In genomic region chr3:148793286-148793913, GRCm38 (mm10) we compare ENCODE assay signal across 20 mouse cellular contexts.
DNase-seq lines count a peak whose midpoint lies in the region; ATAC-seq lines count a peak whose summit lies in the region.
"Had no signal": no experiment of that assay in that cellular context is flagged by ENCODE, and none has a peak within 500 bp of the region (broad histone marks: within the 10 kb centered on the region; RNA-seq: fewer than 3 reads in every experiment).

No protein-coding gene starts in this region.

- no peak overlapping the region for H3K9ac ChIP-seq in midbrain, embryonic 16.5 days (ENCODE audit: low read depth, low read length)
- H3K9ac ChIP-seq: embryonic facial prominence, embryonic 13.5 days; hindbrain, embryonic 14.5 days; intestine, embryonic 15.5 days; limb, embryonic 13.5 days; liver, embryonic 13.5 days had no signal

- no peaks in the 10 kb centered on the region for H3K4me1 ChIP-seq in midbrain, embryonic 16.5 days (ENCODE audit: control insufficient read depth, insufficient read depth, low read length)
- H3K4me1 ChIP-seq: intestine, embryonic 15.5 days; limb, embryonic 13.5 days; liver, embryonic 13.5 days had no signal

- H3K9me3 ChIP-seq in midbrain, embryonic 16.5 days (replicated peaks; ENCODE audit: control insufficient read depth, low read length, poor library complexity, severe bottlenecking), result no peaks in the 10 kb centered on the region
- H3K9me3 ChIP-seq: embryonic facial prominence, embryonic 13.5 days; intestine, embryonic 15.5 days; limb, embryonic 13.5 days; liver, embryonic 13.5 days had no signal

- H3K27ac ChIP-seq in midbrain, embryonic 16.5 days (ENCODE audit: low read length), result no peak overlapping the region
- H3K27ac ChIP-seq: embryonic facial prominence, embryonic 13.5 days; hindbrain, embryonic 14.5 days; intestine, embryonic 15.5 days; limb, embryonic 13.5 days; liver, embryonic 13.5 days had no signal

- no peaks in the 10 kb centered on the region for H3K27me3 ChIP-seq in midbrain, embryonic 16.5 days (ENCODE audit: control insufficient read depth, insufficient read depth, low read depth, low read length)
- H3K27me3 ChIP-seq: embryonic facial prominence, embryonic 13.5 days; intestine, embryonic 15.5 days; limb, embryonic 13.5 days; liver, embryonic 13.5 days; megakaryocyte, embryonic 14.5 days had no signal

- peak; percentile 54 for ATAC-seq in granulocyte monocyte progenitor cell, adult 5-6 weeks (replicated peaks; ENCODE audit: poor library complexity, severe bottlenecking)
- ATAC-seq in megakaryocyte, adult 5-6 weeks (ENCODE audit: poor library complexity, severe bottlenecking), result peak; percentile 44; the same call in 1 of the 2 replicates
- no peak for ATAC-seq in midbrain, embryonic 16.5 days
- ATAC-seq: forebrain, embryonic 14.5 days; intestine, embryonic 15.5 days had no signal

- no peak overlapping the region for H3K4me2 ChIP-seq in midbrain, embryonic 16.5 days (ENCODE audit: low read length)
- H3K4me2 ChIP-seq: embryonic facial prominence, embryonic 13.5 days; hindbrain, embryonic 14.5 days; intestine, embryonic 15.5 days; limb, embryonic 13.5 days; liver, embryonic 13.5 days had no signal

- 70% methylated on average over 10 of the region's 10 CpGs for WGBS in midbrain, embryonic 16.5 days

- no peaks in the 10 kb centered on the region for H3K36me3 ChIP-seq in midbrain, embryonic 16.5 days (ENCODE audit: control insufficient read depth, insufficient read depth, low read length)
- H3K36me3 ChIP-seq: embryonic facial prominence, embryonic 13.5 days; intestine, embryonic 15.5 days; limb, embryonic 13.5 days; liver, embryonic 13.5 days had no signal

- DNase-seq in A20 (ENCODE audit: low read depth, low spot score), result peak; percentile 29
- DNase-seq in CD4-positive helper T cell, adult 2 months (ENCODE audit: low read depth, low spot score), result peak; percentile 30
- no peak for DNase-seq in spleen, adult 12 weeks (ENCODE audit: low spot score)
- no peak for DNase-seq in left cerebral cortex, adult 8-10 months (ENCODE audit: low spot score in 2 of 2)
- no peak for DNase-seq in ovary, postnatal 14 days (ENCODE audit: low spot score)
- DNase-seq: adrenal gland, adult 2 months; cerebellum, postnatal 10 days; gastrocnemius, postnatal 14 days; liver, embryonic 13.5 days; right cerebral cortex, adult 18-20 months; thymus, adult 2 months had no signal

- H3K4me3 ChIP-seq in midbrain, embryonic 16.5 days (ENCODE audit: low read depth, low read length), result no peak overlapping the region
- H3K4me3 ChIP-seq: embryonic facial prominence, embryonic 13.5 days; intestine, embryonic 15.5 days; limb, embryonic 13.5 days; liver, embryonic 13.5 days; megakaryocyte, embryonic 14.5 days had no signal

Comparison
In these comparisons a context has a peak if more than half of its experiments do, and no peak if none do; other contexts are left out.
1. DNase-seq: peak in A20 (single experiment) and CD4-positive helper T cell, adult 2 months (single experiment); none in spleen, adult 12 weeks (single experiment), left cerebral cortex, adult 8-10 months (0 of 2) and ovary, postnatal 14 days (single experiment).